Mouse (Mus musculus) frontal cortex, postnatal 10 days (tissue): ENCODE measurements around the gene Ppp2r1a.
A peak's percentile ranks its signal among the peaks of the same experiment; 100 is the strongest.

Source experiments
- DNase-seq, 2 experiments: peaks; one replicate each; pipeline ENCODE4 v3.0.0; 2022; ENCODE audit warnings: low spot score in 2 of 2, mixed read lengths in 1 of 2

Gene Ppp2r1a

DNA sequence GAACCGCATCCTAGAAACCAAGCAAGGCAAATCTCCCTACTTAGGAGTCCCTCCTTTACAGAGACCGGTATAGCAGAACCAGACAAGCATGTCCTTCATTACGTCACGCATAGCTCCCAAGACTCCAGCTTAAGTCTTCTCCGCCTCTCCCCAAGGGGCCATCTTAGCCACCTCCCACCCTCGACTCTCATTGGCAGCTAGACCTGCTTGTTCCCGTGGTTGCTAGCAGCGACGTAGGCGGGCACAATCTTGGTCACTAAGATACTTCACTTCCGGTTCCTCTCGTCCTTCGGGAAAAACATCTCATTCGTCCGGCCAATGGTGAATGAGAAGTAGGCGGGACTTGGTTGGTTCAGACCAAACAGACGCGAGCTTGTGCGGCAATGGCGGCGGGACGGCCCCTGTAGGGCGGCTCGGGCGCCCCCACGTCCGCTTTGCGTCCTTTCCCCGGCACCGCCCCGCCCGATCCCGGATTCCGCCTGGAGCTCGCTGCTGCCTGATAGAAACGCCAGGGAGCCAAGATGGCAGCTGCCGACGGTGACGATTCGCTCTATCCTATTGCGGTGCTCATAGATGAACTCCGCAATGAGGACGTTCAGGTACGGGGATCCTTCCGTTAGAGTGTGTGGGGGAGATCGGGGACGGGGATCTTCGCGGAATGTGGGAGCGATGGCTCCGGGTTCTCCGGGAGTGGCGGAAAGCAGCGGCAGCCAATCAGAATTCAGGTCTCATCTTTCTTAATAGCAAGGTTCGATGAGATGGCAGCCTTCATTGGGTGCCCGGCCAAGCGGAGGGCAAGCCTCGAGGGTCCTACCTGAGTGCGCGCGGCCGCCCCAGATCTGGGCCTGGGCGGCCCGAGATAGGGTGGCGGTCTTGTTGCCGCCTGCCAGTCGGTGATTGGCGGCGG lies at the start of gene Ppp2r1a:
TSS of gene Ppp2r1a (plus strand) at position 327 of the 907 bp plus-strand sequence.
- peak; percentile 99 for DNase-seq

DNA sequence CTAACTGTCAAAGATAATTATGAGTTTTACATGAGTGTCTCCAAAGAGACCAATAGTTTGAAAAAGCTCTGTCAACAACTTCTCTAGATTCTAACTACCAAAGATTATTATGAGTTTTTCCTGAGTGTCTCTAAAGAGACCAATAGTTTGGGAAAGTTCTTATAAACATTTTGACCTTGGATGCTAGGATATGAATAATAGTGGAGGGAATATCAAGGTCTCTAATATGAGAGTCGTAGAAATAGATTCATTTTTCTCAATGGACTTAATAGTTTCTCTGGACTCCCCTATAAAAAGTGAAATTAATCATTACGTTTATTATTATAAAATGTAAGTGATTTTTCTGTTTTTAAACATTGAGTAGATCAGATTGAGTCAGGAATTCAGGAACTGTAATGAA lies 40.1 kb upstream of the Ppp2r1a start, which contains the start of gene Vmn1r231:
TSS of gene Vmn1r231 (minus strand) at position 101 of the 400 bp plus-strand sequence.
- no peak for DNase-seq

DNA sequence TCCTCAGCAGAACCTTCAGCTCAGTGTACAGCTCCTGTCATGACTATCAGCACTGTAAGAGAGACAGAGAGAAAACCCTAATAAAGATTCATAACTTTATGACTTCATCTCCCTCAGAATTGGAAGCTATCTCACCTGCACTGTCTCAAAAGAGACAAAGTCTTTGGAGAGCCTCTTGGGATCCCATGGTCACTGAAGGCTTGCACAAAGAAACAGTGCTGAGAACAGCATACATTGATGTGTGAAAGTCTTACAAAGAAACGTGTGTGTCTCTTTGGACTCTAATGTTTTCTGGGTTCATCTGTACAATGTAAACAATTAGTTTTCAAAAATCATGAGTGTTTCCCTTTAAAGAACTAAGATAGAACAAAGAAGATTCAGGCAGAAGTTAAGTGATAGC lies 25.5 kb upstream of the Ppp2r1a start, which contains the start of gene Vmn1r232:
TSS of gene Vmn1r232 (minus strand) at position 101 of the 400 bp plus-strand sequence.
- DNase-seq, result no peak

DNA sequence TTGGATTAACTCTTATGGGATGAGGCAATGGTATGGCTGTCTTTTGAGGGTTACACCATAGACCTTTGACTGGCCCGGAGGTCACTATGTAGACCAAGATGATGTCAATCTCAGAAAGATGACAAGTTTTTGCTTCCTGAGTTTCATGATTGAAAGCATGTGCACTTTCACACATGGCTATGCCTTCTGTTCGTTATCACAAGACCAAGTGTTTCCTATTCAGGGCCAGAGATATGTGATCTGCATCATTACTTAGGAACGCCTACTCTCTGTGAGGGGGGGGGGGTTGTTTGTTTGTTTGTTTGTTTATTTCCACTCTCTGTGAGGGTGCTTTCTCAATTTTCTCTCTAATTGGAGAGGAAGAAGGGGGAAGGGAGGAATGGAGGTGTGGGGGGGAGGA lies 885 bp upstream of the Ppp2r1a start:
- DNase-seq, result no peak

DNA sequence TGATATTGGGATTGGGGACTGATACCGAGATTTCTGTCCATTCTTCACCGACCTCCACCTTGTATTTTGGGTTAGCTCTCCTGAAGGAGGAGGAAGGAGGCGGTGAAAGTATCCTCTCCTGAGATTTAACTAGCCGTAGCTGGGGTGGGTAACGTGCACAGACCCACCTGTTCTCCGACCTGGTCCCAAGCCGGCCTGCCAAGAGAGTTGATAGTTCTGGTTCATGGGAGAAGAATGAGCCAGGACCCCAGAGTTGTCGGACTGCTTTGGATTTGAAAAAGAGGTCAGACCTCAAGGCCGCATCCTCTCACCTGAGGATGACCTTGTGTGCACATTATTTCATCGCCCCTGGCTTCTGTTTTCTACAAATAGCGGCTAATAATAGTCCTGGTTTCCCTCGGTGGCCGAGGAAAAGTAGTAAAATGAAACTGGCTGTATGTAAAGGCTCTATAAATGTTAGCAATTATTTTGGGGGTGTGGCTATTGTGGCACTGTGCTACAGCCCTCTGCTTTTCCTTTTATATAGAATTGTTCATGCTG lies 985 bp downstream of the Ppp2r1a start:
- DNase-seq, result no peak

DNA sequence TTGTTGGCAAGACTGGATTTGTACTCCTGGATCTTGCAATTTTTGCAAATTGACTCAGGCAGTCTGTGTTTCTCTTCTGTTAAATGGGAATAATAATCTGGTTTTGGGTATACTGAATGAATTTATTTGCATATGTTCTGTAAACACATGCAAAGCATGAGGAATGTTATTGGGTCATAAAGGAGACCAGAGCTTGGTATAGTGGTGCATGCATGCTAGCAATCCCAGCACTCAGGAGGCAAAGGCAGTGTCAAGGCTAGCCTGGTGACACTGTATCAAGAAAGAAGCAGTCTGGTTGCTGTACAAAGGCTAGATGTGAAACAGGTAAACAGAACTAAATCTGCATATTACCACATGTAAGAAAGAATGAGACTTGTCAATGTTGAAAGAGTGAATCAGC lies 1.5 kb downstream of the Ppp2r1a start:
- DNase-seq, result no peak

DNA sequence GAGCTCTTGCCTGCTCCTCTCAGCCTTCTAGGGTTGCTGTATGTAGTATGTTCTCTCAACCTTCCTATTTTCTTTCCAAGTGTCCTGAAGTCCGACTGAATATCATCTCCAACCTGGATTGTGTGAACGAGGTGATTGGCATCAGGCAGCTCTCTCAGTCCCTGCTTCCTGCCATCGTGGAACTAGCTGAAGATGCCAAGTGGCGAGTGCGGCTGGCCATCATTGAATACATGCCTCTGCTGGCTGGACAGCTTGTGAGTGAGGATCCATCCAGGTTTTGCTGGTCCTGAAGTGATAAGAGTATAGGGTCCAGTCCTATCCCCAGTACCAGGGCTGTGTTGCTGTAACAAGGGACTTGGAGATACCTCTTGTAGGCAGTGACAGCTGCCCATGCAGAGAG lies 15.3 kb downstream of the Ppp2r1a start:
- DNase-seq, result no peak

DNA sequence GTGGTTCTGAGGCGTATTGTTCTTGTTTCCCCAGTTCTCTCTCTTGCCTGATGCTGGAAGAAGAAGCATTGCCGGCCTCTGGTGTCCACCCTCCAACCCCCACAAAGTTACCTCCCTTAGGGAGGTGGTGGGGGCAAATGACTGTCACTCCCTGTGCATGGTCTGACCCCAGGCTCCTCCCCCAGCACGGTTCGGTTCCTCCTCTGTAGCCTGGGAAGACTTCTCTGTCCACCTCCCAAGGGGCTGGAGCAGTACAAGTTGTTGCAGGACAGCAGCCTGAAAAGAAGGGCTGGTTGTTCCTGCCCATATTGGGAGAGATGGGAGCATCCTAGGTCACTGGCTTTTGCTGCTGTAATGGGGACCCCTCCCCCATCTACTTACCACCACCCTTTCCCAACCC lies 20.3 kb downstream of the Ppp2r1a start:
- no peak for DNase-seq

DNA sequence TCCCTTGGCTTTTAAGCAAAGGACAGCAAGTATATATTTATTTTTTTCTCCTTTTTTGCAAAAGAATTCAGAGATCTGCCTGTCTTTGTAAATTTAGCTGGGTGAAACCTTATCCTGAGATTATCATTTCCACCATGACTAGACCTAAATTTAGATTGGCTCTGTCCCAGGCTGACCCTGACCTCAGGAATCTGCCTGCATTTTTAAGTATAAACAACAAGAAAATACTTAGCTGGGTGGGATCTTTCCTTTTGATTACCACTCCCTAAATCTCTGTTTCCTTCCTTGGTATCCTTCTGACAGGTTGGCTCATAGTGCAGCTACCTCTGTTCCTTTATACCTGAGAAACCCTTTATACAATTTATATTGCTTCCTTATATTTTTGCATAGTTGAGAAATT lies 21.6 kb downstream of the Ppp2r1a start:
- DNase-seq, result no peak

DNA sequence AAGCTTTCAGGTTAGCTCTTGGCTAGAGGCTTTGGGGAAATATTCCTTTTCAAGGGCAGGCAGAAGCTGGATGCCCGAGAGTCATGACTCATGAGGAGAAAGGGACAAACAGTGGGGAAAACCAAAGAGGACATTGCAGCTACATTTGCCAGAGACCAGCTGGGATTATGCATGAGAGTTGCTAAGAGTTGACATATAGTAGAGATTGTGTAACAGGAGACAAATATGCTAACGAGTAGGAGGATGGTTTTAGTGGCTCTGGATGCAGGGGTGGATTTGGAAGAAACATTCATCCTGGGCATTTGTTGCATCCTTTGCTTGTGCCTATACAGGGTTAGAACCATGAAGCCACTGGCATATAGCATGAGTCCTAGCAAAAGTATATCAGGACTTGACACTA lies 48.6 kb downstream of the Ppp2r1a start:
- DNase-seq, result no peak

DNA sequence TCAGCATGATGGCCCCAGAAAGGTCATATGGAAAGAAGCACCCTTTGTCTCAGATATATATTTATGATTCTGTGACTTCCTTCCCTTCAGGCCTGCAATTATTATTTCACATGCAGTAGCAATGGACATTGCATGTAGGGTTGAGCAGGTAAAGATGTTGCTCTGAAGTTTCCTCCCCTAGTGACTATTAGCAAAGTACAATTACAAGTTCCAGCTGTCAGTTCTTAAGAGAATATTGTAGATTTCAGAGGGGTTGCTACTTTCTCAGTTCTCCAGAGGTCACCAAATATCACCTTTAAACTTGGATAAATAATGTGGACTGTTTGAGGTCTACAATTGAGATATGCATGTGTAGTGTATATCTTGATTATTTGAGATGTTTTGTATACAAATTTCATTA lies 51.3 kb downstream of the Ppp2r1a start, which contains the start of gene Vmn1r233:
TSS of gene Vmn1r233 (minus strand) at position 101 of the 400 bp plus-strand sequence.
- DNase-seq, result no peak

DNA sequence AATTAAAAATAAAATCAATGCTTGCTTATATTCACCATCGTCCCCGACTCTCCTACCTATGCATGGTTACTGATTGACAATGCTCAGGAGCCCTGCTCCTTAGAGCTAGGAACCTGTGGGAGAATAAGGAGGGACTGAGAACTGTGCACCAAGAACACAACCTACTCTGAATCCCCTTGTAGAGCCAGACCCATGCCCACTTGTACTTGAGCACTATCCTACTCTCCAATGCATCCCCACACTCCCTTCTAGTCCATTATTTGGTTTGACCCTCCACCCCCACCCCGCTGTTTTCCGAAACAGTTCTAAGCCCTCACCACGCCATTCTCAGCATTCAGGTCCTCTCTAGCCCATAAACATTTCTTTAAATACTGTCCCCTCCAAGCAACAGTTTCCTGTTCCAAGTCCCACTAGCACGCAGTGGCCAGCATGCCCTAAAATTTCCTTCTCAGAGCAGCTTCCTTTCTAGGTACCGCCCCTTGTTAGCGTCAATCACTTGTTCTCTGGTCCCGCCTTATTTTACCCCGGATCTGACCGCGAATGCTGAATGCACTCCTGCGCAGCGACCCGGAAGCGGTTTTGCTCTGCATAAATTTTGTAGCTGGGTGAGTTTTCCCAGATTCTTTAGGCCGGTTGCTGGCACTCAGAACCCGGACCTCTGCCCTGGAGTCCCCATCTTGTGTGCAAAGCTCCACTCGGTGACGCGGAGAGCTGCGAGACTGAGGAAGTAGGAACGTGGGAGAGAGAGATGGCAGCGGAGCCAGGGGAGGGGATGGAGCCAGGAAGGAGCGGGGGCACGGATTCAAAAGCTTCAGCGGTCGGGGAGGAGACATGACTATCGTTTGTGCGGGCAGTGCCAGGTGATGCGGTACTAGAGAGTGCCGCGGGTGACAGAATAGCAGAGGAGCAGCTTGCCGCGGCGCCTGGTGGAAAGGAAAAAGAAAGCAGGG lies 63.5 kb downstream of the Ppp2r1a start, which contains the start of gene Zfp160:
TSS of gene Zfp160 (plus strand) at position 522 of the 950 bp plus-strand sequence.
- DNase-seq, result peak; percentile 83 to 86

DNA sequence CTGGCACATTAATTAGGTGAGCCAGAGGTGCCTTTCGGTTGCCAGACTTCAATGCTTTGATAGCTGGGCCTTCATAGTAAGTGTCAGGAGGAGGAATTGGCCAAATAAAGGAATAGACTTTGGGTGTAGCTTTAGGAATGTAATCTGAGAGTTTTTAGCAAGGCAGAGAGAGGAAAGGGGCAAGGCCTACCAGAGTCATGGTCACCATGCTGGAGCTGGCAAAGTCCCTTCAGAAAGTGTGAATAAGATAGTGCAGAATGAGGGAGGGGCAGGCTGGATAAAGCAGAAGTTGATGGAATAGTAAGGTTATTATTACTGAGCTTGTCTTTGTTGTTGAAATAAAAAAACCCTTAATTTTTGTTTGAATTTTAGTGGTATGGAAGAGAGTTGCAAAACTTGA lies 64.6 kb downstream of the Ppp2r1a start:
- DNase-seq, result no peak
